Mouse (Mus musculus) bone marrow, adult 2 months (tissue): ENCODE results near the gene Dnajb5. TPM values are rescaled to one million over a fixed set of nuclear protein-coding genes. Genes with fewer than 3 reads are reported as not detected.
A peak's percentile ranks its signal among the peaks of the same experiment; 100 is the strongest.

Source experiments
- H3K27ac ChIP-seq: fragments of 200-500 bp; 2 replicates; pipeline ENCODE4 v1.5.1; 2012; ENCODE audit warnings: low read depth, mild to moderate bottlenecking, control low read depth, inconsistent platforms, low read length; ENCODE audit not compliant: control insufficient read depth, poor library complexity, insufficient read depth
- H3K4me1 ChIP-seq: fragments of 200-500 bp; 2 replicates; pipeline ENCODE4 v1.6.1; 2011; ENCODE audit warnings: low read length; ENCODE audit not compliant: control insufficient read depth, insufficient read depth
- H3K4me3 ChIP-seq: fragments of 200-500 bp; replicated peaks from 2 replicates; pipeline ENCODE3; 2011; ENCODE audit warnings: mild to moderate bottlenecking, low read depth, low read length, control low read depth; ENCODE audit not compliant: control insufficient read depth
- CTCF ChIP-seq: fragments of 200-500 bp; IDR thresholded peaks from 2 replicates; pipeline ENCODE4 v1.5.1; 2011; ENCODE audit warnings: low read length, control low read depth; ENCODE audit not compliant: control insufficient read depth, insufficient read depth
- POLR2A ChIP-seq: fragments of 200-500 bp; IDR thresholded peaks from 2 replicates; pipeline ENCODE4 v1.6.1; 2011; ENCODE audit warnings: low read depth, mild to moderate bottlenecking, control low read depth, low read length, borderline replicate concordance; ENCODE audit not compliant: control insufficient read depth
- WGBS: fragments of 180-500 bp; shearing (Covaris S2); methylation state at CpG from one replicate; pipeline ENCODE4 v1.1.7; 2018; 5-methylcytosine and 5-hydroxymethylcytosine counted together
- polyA plus RNA-seq: library from polyadenylated mRNA; stranded (reverse); fragments of >200 nt; gene quantifications from 2 replicates; pipeline ENCODE4 v1.2.4, GENCODE M21; 2011; ENCODE audit warnings: low replicate concordance; ENCODE audit not compliant: missing spikeins, insufficient read depth, insufficient read length

Dnajb5 gene
- polyA plus RNA-seq, 1 experiment = 2.8 TPM

DNA sequence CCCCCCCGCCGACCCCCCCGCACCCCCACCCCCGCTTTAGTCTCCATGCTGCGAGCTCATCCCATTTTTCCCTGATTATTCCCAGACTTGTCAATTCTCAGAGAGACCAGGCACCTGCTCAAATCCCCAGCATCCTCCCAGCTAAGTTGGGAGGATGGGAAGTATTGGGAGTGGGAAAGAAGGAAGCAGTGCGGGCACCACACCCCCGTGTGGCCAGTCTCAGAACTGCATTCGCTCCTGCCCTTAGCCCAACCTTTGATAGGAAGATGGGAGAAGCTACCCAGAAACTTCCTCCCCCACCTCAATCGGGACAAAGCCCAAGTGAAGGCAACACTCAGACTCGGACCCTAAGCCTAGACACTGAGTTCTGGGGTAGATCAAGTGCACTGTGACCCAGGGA lies 4.7 kb downstream of the Dnajb5 start:
- no peak for TF ChIP-seq POLR2A
- peak; percentile 77 for TF ChIP-seq CTCF
- Histone ChIP-seq H3K4me1 (no peaks in the 10 kb centered on the region; the same call in 1 of the 2 replicates), H3K4me3 (no peak overlapping the region), H3K27ac (no peak overlapping the region)
- WGBS = 18% methylated on average over 10 of the region's 10 CpGs

DNA sequence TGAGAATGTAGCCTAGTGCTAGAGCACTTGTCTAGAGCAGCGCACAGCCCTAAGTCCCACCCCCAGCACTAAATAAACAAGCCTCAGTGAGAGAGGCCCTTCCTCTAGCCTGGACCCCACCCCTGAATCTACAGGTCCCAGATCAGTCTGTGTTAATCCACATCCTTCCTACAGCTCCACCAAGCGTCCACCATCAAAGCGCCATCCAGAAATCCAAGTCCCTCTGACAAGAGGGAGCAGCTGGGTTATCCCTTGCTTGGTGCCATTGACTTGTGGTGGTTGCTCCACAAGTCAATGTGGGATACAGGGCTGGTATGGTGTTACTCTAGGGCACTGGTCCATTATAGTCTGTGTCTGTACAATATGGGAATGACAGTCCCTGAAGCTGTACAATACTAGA lies 5.6 kb downstream of the Dnajb5 start:
- TF ChIP-seq POLR2A = no peak
- TF ChIP-seq CTCF = no peak
- Histone ChIP-seq H3K4me1 (no peaks in the 10 kb centered on the region; the same call in 1 of the 2 replicates), H3K4me3 (no peak overlapping the region), H3K27ac (no peak overlapping the region)
- 90% methylated on average over 3 of the region's 3 CpGs for WGBS

DNA sequence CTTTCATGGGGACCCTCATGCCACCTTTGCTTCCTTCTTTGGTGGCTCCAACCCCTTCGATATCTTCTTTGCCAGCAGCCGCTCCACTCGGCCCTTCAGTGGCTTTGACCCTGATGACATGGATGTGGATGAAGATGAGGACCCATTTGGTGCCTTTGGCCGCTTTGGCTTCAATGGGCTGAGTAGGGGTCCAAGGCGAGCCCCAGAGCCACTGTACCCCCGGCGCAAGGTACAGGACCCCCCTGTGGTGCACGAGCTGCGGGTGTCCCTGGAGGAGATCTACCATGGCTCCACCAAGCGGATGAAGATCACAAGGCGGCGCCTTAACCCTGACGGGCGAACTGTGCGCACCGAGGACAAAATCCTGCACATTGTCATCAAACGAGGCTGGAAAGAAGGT lies 7.0 kb downstream of the Dnajb5 start:
- H3K4me3 ChIP-seq = no peak overlapping the region
- no peak overlapping the region for H3K27ac ChIP-seq
- TF ChIP-seq POLR2A (no peak), CTCF (no peak)
- H3K4me1 ChIP-seq = no peaks in the 10 kb centered on the region; the same call in 1 of the 2 replicates
- 89% methylated on average over 17 of the region's 17 CpGs for WGBS

DNA sequence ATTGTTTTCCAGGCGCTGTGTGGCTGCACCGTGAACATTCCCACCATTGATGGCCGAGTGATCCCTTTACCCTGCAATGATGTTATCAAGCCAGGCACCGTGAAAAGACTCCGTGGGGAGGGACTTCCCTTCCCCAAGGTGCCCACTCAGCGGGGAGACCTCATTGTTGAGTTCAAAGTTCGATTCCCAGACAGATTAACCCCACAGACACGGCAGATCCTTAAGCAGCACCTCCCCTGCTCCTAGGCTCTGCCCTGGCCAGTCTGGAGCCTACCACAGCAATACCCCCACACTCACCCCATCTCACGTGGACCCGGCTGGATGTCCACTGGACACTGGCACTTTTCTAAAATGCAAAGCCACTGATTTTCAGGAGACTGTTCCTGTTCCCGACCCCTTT lies 7.7 kb downstream of the Dnajb5 start:
- no peaks in the 10 kb centered on the region; the same call in 1 of the 2 replicates for H3K4me1 ChIP-seq
- 81% methylated on average over 11 of the region's 11 CpGs for WGBS
- TF ChIP-seq POLR2A = no peak
- no peak for TF ChIP-seq CTCF
- H3K4me3 ChIP-seq = no peak overlapping the region
- H3K27ac ChIP-seq = no peak overlapping the region

DNA sequence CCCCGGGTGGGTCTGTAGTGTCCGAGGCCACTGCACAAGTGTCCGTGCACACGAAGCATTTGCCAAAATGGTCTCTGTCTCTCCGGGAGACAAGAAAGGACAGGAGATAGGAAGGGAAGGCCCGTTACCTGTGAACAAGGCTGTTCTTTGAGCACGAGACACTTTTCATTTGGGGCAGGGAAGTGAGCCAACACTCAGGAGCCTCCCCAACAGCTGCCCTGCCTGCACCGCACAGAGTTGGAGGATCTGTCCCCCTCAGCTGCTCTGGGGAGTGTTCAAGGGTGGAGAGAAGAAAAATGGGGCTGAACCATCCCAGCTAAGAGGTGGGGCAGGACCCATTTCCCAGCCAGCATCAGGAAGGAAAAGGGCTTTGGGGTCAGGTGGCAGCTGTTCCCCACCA lies 8.4 kb downstream of the Dnajb5 start:
- 82% methylated on average over 8 of the region's 8 CpGs for WGBS
- Histone ChIP-seq H3K4me3 (no peak overlapping the region), H3K27ac (no peak overlapping the region), H3K4me1 (no peaks in the 10 kb centered on the region; the same call in 1 of the 2 replicates)
- TF ChIP-seq POLR2A (no peak), CTCF (no peak)

DNA sequence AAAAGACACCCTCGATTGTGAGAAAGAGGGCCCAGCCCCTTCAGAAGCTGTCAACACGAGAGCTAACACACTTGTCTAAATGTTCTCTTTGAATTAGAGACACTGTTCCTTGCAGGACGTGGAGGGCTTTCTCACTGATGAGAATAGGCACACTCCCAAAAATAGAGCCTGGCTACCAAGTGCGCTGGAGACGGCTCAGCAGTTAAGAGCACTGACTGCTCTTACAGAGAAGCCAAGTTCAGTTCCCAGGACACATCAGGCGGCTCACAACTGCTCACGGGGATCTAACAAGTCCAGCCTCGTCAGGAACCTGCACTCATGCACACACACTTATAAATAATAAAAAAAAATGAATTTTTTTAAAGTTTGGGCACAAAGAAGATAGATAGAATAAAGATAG lies 9.3 kb downstream of the Dnajb5 start:
- Histone ChIP-seq H3K4me3 (no peak overlapping the region), H3K27ac (no peak overlapping the region), H3K4me1 (no peaks in the 10 kb centered on the region; the same call in 1 of the 2 replicates)
- WGBS = 70% methylated on average over 8 of the region's 8 CpGs
- no peak for TF ChIP-seq CTCF
- TF ChIP-seq POLR2A = no peak

DNA sequence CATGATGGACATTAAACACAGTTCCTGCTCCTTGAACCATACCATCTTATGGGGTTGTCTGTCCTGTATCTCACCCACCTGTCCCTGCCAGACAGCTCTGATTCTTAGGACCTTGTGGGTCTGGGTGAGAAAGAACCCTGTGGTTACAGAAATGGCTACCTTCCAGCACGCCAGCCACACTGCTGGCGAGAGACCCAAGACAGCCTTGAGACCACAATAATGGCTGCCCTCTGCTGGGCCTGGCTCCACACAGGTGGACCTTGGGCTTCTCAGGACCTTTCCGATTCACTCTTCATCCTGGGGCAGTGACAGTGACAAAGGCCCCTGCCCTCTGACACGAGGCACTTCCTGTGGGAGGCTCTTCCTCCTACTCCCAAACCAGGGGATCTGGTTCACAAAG lies 9.8 kb downstream of the Dnajb5 start:
- H3K4me1 ChIP-seq = no peaks in the 10 kb centered on the region; the same call in 1 of the 2 replicates
- TF ChIP-seq CTCF (no peak), POLR2A (no peak)
- no peak overlapping the region for H3K4me3 ChIP-seq
- no peak overlapping the region for H3K27ac ChIP-seq
- 37% methylated on average over 4 of the region's 4 CpGs for WGBS

DNA sequence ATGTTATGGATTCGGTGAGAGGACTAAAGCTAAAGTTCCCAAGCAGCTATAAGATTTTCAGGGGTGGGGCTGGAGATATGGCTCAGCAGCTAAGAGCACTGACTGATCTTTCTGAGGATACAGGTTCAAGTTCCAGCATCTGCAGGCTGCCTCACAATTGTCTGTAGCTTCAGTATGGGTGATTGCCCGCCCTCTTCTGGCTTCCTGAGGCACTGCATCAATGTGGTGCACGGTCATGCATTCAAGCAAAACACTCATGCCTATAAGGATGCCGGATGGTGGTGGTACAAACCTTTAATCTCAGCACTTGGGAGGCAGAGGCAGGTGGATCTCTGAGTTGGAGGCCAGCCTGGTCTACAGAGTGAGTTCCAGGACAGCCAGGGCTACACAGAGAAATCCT lies 12.0 kb downstream of the Dnajb5 start:
- 20% methylated on average over 4 of the region's 4 CpGs for WGBS
- H3K4me3 ChIP-seq = no peak overlapping the region
- H3K27ac ChIP-seq = no peak overlapping the region
- TF ChIP-seq POLR2A (no peak), CTCF (peak; percentile 80)
- no peaks in the 10 kb centered on the region for H3K4me1 ChIP-seq

DNA sequence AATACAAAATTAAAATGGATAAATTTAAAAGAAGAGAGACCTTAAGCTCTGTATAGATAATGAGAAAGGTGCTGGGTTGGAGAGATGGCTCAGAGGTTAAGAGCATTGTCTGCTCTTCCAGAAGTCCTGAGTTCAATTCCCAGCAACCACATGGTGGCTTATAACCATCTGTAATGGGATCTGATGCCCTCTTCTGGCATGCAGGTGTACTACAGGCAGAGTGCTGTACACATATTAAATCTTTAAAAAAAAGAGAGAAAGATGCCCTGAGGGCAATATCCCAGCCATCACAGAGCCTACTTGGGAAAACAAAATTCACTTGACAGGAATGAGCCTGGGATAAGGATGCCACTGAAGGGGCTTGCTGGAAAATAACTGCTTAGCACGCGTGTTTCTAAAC lies 13.9 kb downstream of the Dnajb5 start:
- no peak overlapping the region for H3K27ac ChIP-seq
- TF ChIP-seq POLR2A (no peak), CTCF (no peak)
- H3K4me3 ChIP-seq = no peak overlapping the region
- H3K4me1 ChIP-seq = no peaks in the 10 kb centered on the region
- WGBS = 93% methylated on average over 2 of the region's 2 CpGs
